Comparison of ENCODE assay signal across 8 mouse cellular contexts in genomic region chr2:168206725-168207644, GRCm38 (mm10). TPM values are rescaled to one million over a fixed set of nuclear protein-coding genes. Genes with fewer than 3 reads are reported as not detected.
DNase-seq lines count a peak whose midpoint lies in the region; ATAC-seq and TF ChIP-seq lines count a peak whose summit lies in the region.

Gene Adnp (minus strand): TSS chr2:168207112.

- peaks cover 5% of the 10 kb centered on the region for H3K4me1 ChIP-seq in bone marrow, adult 2 months (ENCODE audit: control insufficient read depth, insufficient read depth, low read length)
- H3K4me1 ChIP-seq in embryonic facial prominence, embryonic 15.5 days, result peaks cover 13% of the 10 kb centered on the region; the same call in 1 of the 2 replicates
- H3K4me1 ChIP-seq in limb, embryonic 14.5 days (ENCODE audit: control insufficient read depth, insufficient read depth, low read length), result peaks cover 10% of the 10 kb centered on the region
- peaks cover 14% of the 10 kb centered on the region for H3K4me1 ChIP-seq in midbrain, postnatal 0 days (ENCODE audit: insufficient read depth, low read length)

- H3K9ac ChIP-seq in embryonic facial prominence, embryonic 15.5 days, result peak within 1 kb of the TSS; percentile 100
- peak within 1 kb of the TSS; percentile 100 for H3K9ac ChIP-seq in limb, embryonic 14.5 days (ENCODE audit: low read depth, low read length, severe bottlenecking)
- peak within 1 kb of the TSS; percentile 98 for H3K9ac ChIP-seq in midbrain, postnatal 0 days (replicated peaks; ENCODE audit: low read length, poor library complexity, severe bottlenecking)

- peak; percentile 89 for ATAC-seq in embryonic facial prominence, embryonic 15.5 days (ENCODE audit: insufficient number of reproducible peaks, low FRiP score, low TSS enrichment, low read depth)
- peak; percentile 90 for ATAC-seq in limb, embryonic 14.5 days (ENCODE audit: low FRiP score, low read depth)
- ATAC-seq in midbrain, postnatal 0 days (ENCODE audit: low FRiP score), result peak; percentile 92

- H3K4me2 ChIP-seq in embryonic facial prominence, embryonic 15.5 days (replicated peaks), result peak within 1 kb of the TSS; percentile 67
- H3K4me2 ChIP-seq in limb, embryonic 14.5 days (replicated peaks; ENCODE audit: low read depth, low read length, severe bottlenecking), result peak within 1 kb of the TSS; percentile 77
- H3K4me2 ChIP-seq in midbrain, postnatal 0 days (ENCODE audit: low read depth, low read length, poor library complexity, severe bottlenecking), result peak within 1 kb of the TSS; percentile 62

- H3K4me3 ChIP-seq in bone marrow, adult 2 months (replicated peaks; ENCODE audit: control insufficient read depth, low read depth, low read length), result peak within 1 kb of the TSS; percentile 82
- H3K4me3 ChIP-seq in embryonic facial prominence, embryonic 15.5 days (replicated peaks), result peak within 1 kb of the TSS; percentile 87
- H3K4me3 ChIP-seq in limb, embryonic 14.5 days (replicated peaks; ENCODE audit: low read length), result peak within 1 kb of the TSS; percentile 98
- H3K4me3 ChIP-seq in midbrain, postnatal 0 days (ENCODE audit: low read depth, low read length), result peak within 1 kb of the TSS; percentile 76

- H3K9me3 ChIP-seq in embryonic facial prominence, embryonic 15.5 days (replicated peaks), result no peaks in the 10 kb centered on the region
- H3K9me3 ChIP-seq in limb, embryonic 14.5 days (ENCODE audit: control insufficient read depth, low read length), result peaks cover 4% of the 10 kb centered on the region
- no peaks in the 10 kb centered on the region for H3K9me3 ChIP-seq in midbrain, postnatal 0 days (ENCODE audit: low read length)

- H3K36me3 ChIP-seq in embryonic facial prominence, embryonic 15.5 days, result peaks cover 35% of the 10 kb centered on the region
- H3K36me3 ChIP-seq in limb, embryonic 14.5 days (ENCODE audit: control insufficient read depth, insufficient read depth, low read length), result peaks cover 39% of the 10 kb centered on the region
- peaks cover 16% of the 10 kb centered on the region; the same call in 1 of the 2 replicates for H3K36me3 ChIP-seq in midbrain, postnatal 0 days (ENCODE audit: insufficient read depth, low read length)

- under 1% methylated on average over 83 of the region's 89 CpGs for WGBS in bone marrow, adult 2 months
- WGBS in embryonic facial prominence, embryonic 15.5 days, result 0% methylated on average over 66 of the region's 89 CpGs
- under 1% methylated on average over 36 of the region's 89 CpGs for WGBS in limb, embryonic 14.5 days
- WGBS in midbrain, postnatal 0 days, result under 1% methylated on average over 48 of the region's 89 CpGs

- no peaks in the 10 kb centered on the region for H3K27me3 ChIP-seq in embryonic facial prominence, embryonic 15.5 days
- no peaks in the 10 kb centered on the region for H3K27me3 ChIP-seq in limb, embryonic 14.5 days (ENCODE audit: control insufficient read depth, insufficient read depth, low read length)
- no peaks in the 10 kb centered on the region for H3K27me3 ChIP-seq in midbrain, postnatal 0 days (ENCODE audit: insufficient read depth, low read length)

- peak within 1 kb of the TSS; percentile 97 for H3K27ac ChIP-seq in bone marrow, adult 2 months (ENCODE audit: control insufficient read depth, insufficient read depth, low read depth, low read length, poor library complexity)
- peak within 1 kb of the TSS; percentile 99 for H3K27ac ChIP-seq in embryonic facial prominence, embryonic 15.5 days (replicated peaks)
- peak within 1 kb of the TSS; percentile 99 for H3K27ac ChIP-seq in limb, embryonic 14.5 days (replicated peaks; ENCODE audit: low read depth, low read length)
- peak within 1 kb of the TSS; percentile 96 for H3K27ac ChIP-seq in midbrain, postnatal 0 days (ENCODE audit: low read depth, low read length)

- peak; percentile 96 for DNase-seq in 416B (ENCODE audit: low read depth)
- peak; percentile 92 for DNase-seq in heart, adult 8-10 months (ENCODE audit: low spot score)
- peak; percentile 98 for DNase-seq in kidney, adult 9 months
- peak; percentile 97 for DNase-seq in limb, embryonic 14.5 days (ENCODE audit: low spot score)
- DNase-seq in midbrain, postnatal 0 days (ENCODE audit: low spot score), result peak; percentile 98
- peak; percentile 92 to 95 for DNase-seq in spleen, postnatal 14 days (ENCODE audit: low spot score in 2 of 2)

- TF ChIP-seq POLR2A in bone marrow, adult 2 months (IDR thresholded peaks at IDR 0.05; ENCODE audit: borderline replicate concordance, control insufficient read depth, low read depth, low read length), result peak; percentile 64; the same call in 1 of the 2 replicates
- TF ChIP-seq POLR2A in limb, embryonic 14.5 days (IDR thresholded peaks at IDR 0.05; ENCODE audit: borderline replicate concordance, extremely low read depth, insufficient read depth, insufficient read length), result peak; percentile 43; the same call in 1 of the 2 replicates

- TF ChIP-seq CTCF in bone marrow, adult 2 months (IDR thresholded peaks at IDR 0.05; ENCODE audit: control insufficient read depth, insufficient read depth, low read length), result peak; percentile 67
- peak; percentile 92 for TF ChIP-seq CTCF in midbrain, postnatal 0 days (IDR thresholded peaks at IDR 0.05)

RNA-seq across cellular contexts. Expression of gene Adnp, which starts in this region (rescaled TPM):
- 4.1 and 10.8 TPM in 2 replicates for polyA plus RNA-seq in bone marrow, adult 2 months (2011; ENCODE audit: insufficient read depth, insufficient read length, low replicate concordance, missing spikeins)
- 3.4 and 7.6 TPM in 2 replicates for polyA plus RNA-seq in embryonic facial prominence, embryonic 15.5 days (2015; fragmentation: Nextera tagmentation; extraction: Ambion mirVana)
- total RNA-seq in heart, adult 8-10 months (2022), result 10 to 100 TPM; 23.1 to 24.3 (median 23.7) TPM
- polyA plus RNA-seq in limb, embryonic 14.5 days (2012; rRNA removed), result 61.5 and 71.3 TPM in 2 replicates
- 8.5 and 14.5 TPM in 2 replicates for polyA plus RNA-seq in limb, embryonic 14.5 days (2014; fragmentation: Nextera tagmentation; extraction: Ambion mirVana)
- 24.9 and 56.5 TPM in 2 replicates for total RNA-seq in midbrain, postnatal 0 days (2014; rRNA removed)
- polyA plus RNA-seq in midbrain, postnatal 0 days (2015; fragmentation: Nextera tagmentation; extraction: Ambion mirVana), result 10.3 and 15.4 TPM in 2 replicates

Comparison
In these comparisons a context has a peak if more than half of its experiments do, and no peak if none do; other contexts are left out.
1. Peak in every context shown above with its lines: DNase-seq, ATAC-seq, H3K4me3 ChIP-seq and H3K27ac ChIP-seq.